In genomic region chr9:37512097-37512496, GRCm38 (mm10) we compare ENCODE assay signal across 12 mouse cellular contexts. TPM values are rescaled to one million over a fixed set of nuclear protein-coding genes. Genes with fewer than 3 reads are reported as not detected.
A peak's percentile ranks its signal among the peaks of the same experiment; 100 is the strongest.
DNase-seq lines count a peak whose midpoint lies in the region; ATAC-seq and TF ChIP-seq lines count a peak whose summit lies in the region.
"Had no signal": no experiment of that assay in that cellular context is flagged by ENCODE, and none has a peak within 500 bp of the region (broad histone marks: within the 10 kb centered on the region; RNA-seq: fewer than 3 reads in every experiment).

No protein-coding gene starts in this region.

- no peak overlapping the region for H3K9ac ChIP-seq in ES-Bruce4 (ENCODE audit: low read depth, poor library complexity, severe bottlenecking)
- H3K9ac ChIP-seq: embryonic facial prominence, embryonic 15.5 days; limb, embryonic 15.5 days had no signal

- no peaks in the 10 kb centered on the region for H3K27me3 ChIP-seq in ES-Bruce4 (ENCODE audit: control insufficient read depth, insufficient read depth, low read length, poor library complexity, severe bottlenecking)
- H3K27me3 ChIP-seq: embryonic facial prominence, embryonic 15.5 days; limb, embryonic 15.5 days had no signal

- no peak for TF ChIP-seq POLR2A in ES-Bruce4 (IDR thresholded peaks at IDR 0.05; ENCODE audit: insufficient read depth, low read length)

- no peak for TF ChIP-seq EP300 in ES-Bruce4 (IDR thresholded peaks at IDR 0.05; ENCODE audit: insufficient read depth, low read depth, low read length)

- no peaks in the 10 kb centered on the region for H3K9me3 ChIP-seq in ES-Bruce4 (replicated peaks; ENCODE audit: control insufficient read depth, insufficient read depth, low read length, poor library complexity, severe bottlenecking)
- H3K9me3 ChIP-seq: embryonic facial prominence, embryonic 15.5 days; limb, embryonic 15.5 days had no signal

- ATAC-seq in CD4-positive, CD25-positive, alpha-beta regulatory T cell, adult 4 months, result no peak
- ATAC-seq in granulocyte monocyte progenitor cell, adult 5-6 weeks (replicated peaks; ENCODE audit: poor library complexity, severe bottlenecking), result peak; percentile 61
- ATAC-seq: forebrain, embryonic 16.5 days had no signal

- H3K36me3 ChIP-seq in ES-Bruce4 (ENCODE audit: control insufficient read depth, insufficient read depth, low read length, poor library complexity, severe bottlenecking), result peaks cover 2% of the 10 kb centered on the region
- H3K36me3 ChIP-seq: embryonic facial prominence, embryonic 15.5 days; limb, embryonic 15.5 days had no signal

- H3K27ac ChIP-seq in layer of hippocampus, adult 2 months, result no peak overlapping the region
- no peak overlapping the region for H3K27ac ChIP-seq in ES-Bruce4 (ENCODE audit: insufficient read depth, low read length)
- H3K27ac ChIP-seq: embryonic facial prominence, embryonic 15.5 days; limb, embryonic 15.5 days had no signal

- peak; percentile 23 for DNase-seq in CD4-positive, CD25-positive, alpha-beta regulatory T cell, adult 2 months (ENCODE audit: low read depth, low spot score)
- DNase-seq in layer of hippocampus, adult 2 months (ENCODE audit: low spot score in 2 of 2), result no peak
- no peak for DNase-seq in layer of hippocampus, adult 8-10 months (ENCODE audit: low spot score in 2 of 2)
- no peak for DNase-seq in urinary bladder, postnatal 4 days (ENCODE audit: low spot score in 2 of 2)
- DNase-seq in frontal cortex, postnatal 25 days (ENCODE audit: low spot score in 2 of 2), result no peak
- DNase-seq: adrenal gland, adult 8-10 months had no signal

- TF ChIP-seq CTCF in layer of hippocampus, adult 2 months (conservative IDR thresholded peaks at IDR 0.05), result peak; percentile 61
- TF ChIP-seq CTCF in ES-Bruce4 (IDR thresholded peaks at IDR 0.05; ENCODE audit: low read depth, low read length), result peak; percentile 40

- H3K4me1 ChIP-seq in ES-Bruce4 (ENCODE audit: control insufficient read depth, insufficient read depth, low read length), result no peaks in the 10 kb centered on the region
- H3K4me1 ChIP-seq: embryonic facial prominence, embryonic 15.5 days; limb, embryonic 15.5 days had no signal

- H3K4me3 ChIP-seq in layer of hippocampus, adult 2 months, result no peak overlapping the region
- no peak overlapping the region for H3K4me3 ChIP-seq in ES-Bruce4 (ENCODE audit: low read depth, low read length)
- H3K4me3 ChIP-seq: embryonic facial prominence, embryonic 15.5 days; limb, embryonic 15.5 days had no signal

RNA-seq across cellular contexts. Expression of gene Esam, which starts 15.8 kb away (rescaled TPM):
- not detected for polyA plus RNA-seq in CD4-positive, CD25-positive, alpha-beta regulatory T cell, adult 4 months (2017; shearing (Covaris generic))
- 10 to 100 TPM; 18.3 to 19.3 TPM for total RNA-seq in layer of hippocampus, adult 2 months (2021)
- 10 to 100 TPM; 14.7 to 24.6 (median 18.6) TPM for total RNA-seq in layer of hippocampus, adult 8-10 months (2022)
- polyA plus RNA-seq in ES-Bruce4 (2011; ENCODE audit: insufficient read depth, insufficient read length, low read depth, missing spikeins), result 1.7 and 3.1 TPM in 2 replicates
- not detected in 2 replicates for total RNA-seq in granulocyte monocyte progenitor cell, adult 5-6 weeks (2014; fragmentation: Nextera tagmentation)
- total RNA-seq in granulocyte monocyte progenitor cell, adult 5-6 weeks (2017), result not detected in 2 replicates

RNA-seq across cellular contexts. Expression of gene Msantd2, which starts 23.0 kb away (rescaled TPM):
- 10 to 100 TPM in 1 of 2 experiments, 1 to 10 TPM in 1; 8.3 to 13.7 TPM for polyA plus RNA-seq in CD4-positive, CD25-positive, alpha-beta regulatory T cell, adult 4 months (2017; shearing (Covaris generic))
- 10 to 100 TPM; 20.5 to 25.6 TPM for total RNA-seq in layer of hippocampus, adult 2 months (2021)
- total RNA-seq in layer of hippocampus, adult 8-10 months (2022), result 10 to 100 TPM; 20.2 to 25.7 (median 23.6) TPM
- 85.4 and 85.6 TPM in 2 replicates for polyA plus RNA-seq in ES-Bruce4 (2011; ENCODE audit: insufficient read depth, insufficient read length, low read depth, missing spikeins)
- 24.7 and 30.4 TPM in 2 replicates for total RNA-seq in granulocyte monocyte progenitor cell, adult 5-6 weeks (2014; fragmentation: Nextera tagmentation)
- 20.6 and 31.1 TPM in 2 replicates for total RNA-seq in granulocyte monocyte progenitor cell, adult 5-6 weeks (2017)

RNA-seq across cellular contexts. Expression of gene Vsig2, which starts 27.0 kb away (rescaled TPM):
- polyA plus RNA-seq in CD4-positive, CD25-positive, alpha-beta regulatory T cell, adult 4 months (2017; shearing (Covaris generic)), result not detected
- 1 to 10 TPM; 2.5 to 3.7 TPM for total RNA-seq in layer of hippocampus, adult 2 months (2021)
- 1 to 10 TPM; 3.5 to 5.7 (median 4.2) TPM for total RNA-seq in layer of hippocampus, adult 8-10 months (2022)
- 0.91 TPM in 1 of 2 replicates, not detected in the other for polyA plus RNA-seq in ES-Bruce4 (2011; ENCODE audit: insufficient read depth, insufficient read length, low read depth, missing spikeins)
- total RNA-seq in granulocyte monocyte progenitor cell, adult 5-6 weeks (2014; fragmentation: Nextera tagmentation), result 3.1 TPM in 1 of 2 replicates, not detected in the other
- not detected in 2 replicates for total RNA-seq in granulocyte monocyte progenitor cell, adult 5-6 weeks (2017)

RNA-seq across cellular contexts. Expression of gene Nrgn, which starts 40.6 kb away (rescaled TPM):
- under 1 TPM; 0.51 to 0.86 TPM for polyA plus RNA-seq in CD4-positive, CD25-positive, alpha-beta regulatory T cell, adult 4 months (2017; shearing (Covaris generic))
- 1,000 to 10,000 TPM; 1,464 to 1,512 TPM for total RNA-seq in layer of hippocampus, adult 2 months (2021)
- total RNA-seq in layer of hippocampus, adult 8-10 months (2022), result 1,000 to 10,000 TPM; 1,107 to 1,307 (median 1,240) TPM
- 1.2 and 3.3 TPM in 2 replicates for polyA plus RNA-seq in ES-Bruce4 (2011; ENCODE audit: insufficient read depth, insufficient read length, low read depth, missing spikeins)
- 4.3 and 12.5 TPM in 2 replicates for total RNA-seq in granulocyte monocyte progenitor cell, adult 5-6 weeks (2014; fragmentation: Nextera tagmentation)
- 1.2 and 1.9 TPM in 2 replicates for total RNA-seq in granulocyte monocyte progenitor cell, adult 5-6 weeks (2017)

RNA-seq across cellular contexts. Expression of gene Siae, which starts 43.4 kb away (rescaled TPM):
- polyA plus RNA-seq in CD4-positive, CD25-positive, alpha-beta regulatory T cell, adult 4 months (2017; shearing (Covaris generic)), result 10 to 100 TPM; 17.2 to 17.7 TPM
- total RNA-seq in layer of hippocampus, adult 2 months (2021), result 10 to 100 TPM in 1 of 2 experiments, 1 to 10 TPM in 1; 9.6 to 14.0 TPM
- total RNA-seq in layer of hippocampus, adult 8-10 months (2022), result 10 to 100 TPM; 10.0 to 15.7 (median 13.4) TPM
- polyA plus RNA-seq in ES-Bruce4 (2011; ENCODE audit: insufficient read depth, insufficient read length, low read depth, missing spikeins), result 9.4 and 10.0 TPM in 2 replicates
- 11.0 and 16.9 TPM in 2 replicates for total RNA-seq in granulocyte monocyte progenitor cell, adult 5-6 weeks (2014; fragmentation: Nextera tagmentation)
- 10.3 and 10.8 TPM in 2 replicates for total RNA-seq in granulocyte monocyte progenitor cell, adult 5-6 weeks (2017)

Comparison
In these comparisons a context has a peak if more than half of its experiments do, and no peak if none do; other contexts are left out.
1. RNA of gene Esam, which starts 15.8 kb away (total RNA-seq): 14.7 to 24.6 TPM in layer of hippocampus, adult 8-10 months and 18.3 to 19.3 TPM in layer of hippocampus, adult 2 months; not detected in granulocyte monocyte progenitor cell, adult 5-6 weeks; every median in the first group is over 10 times any median in the second.